Mouse (Mus musculus): ENCODE results near the gene Pla2g3. TPM values are rescaled to one million over a fixed set of nuclear protein-coding genes. Genes with fewer than 3 reads are reported as not detected.
A peak's percentile ranks its signal among the peaks of the same experiment; 100 is the strongest.

Pla2g3 gene
- polyA plus RNA-seq, 1 experiment, result 0.62 TPM

GRCm38 (mm10) chr11:3534956-3535355 lies 46.9 kb downstream of the Pla2g3 start:
- no peaks in the 10 kb centered on the region for H3K27me3 ChIP-seq (ENCODE audit: control insufficient read depth, insufficient read depth, insufficient read length)
- TF ChIP-seq MYOG (IDR thresholded peaks at IDR 0.05; ENCODE audit: control insufficient read depth in 1 of 3, insufficient read depth in 1 of 3, insufficient read length in 2 of 3, low read depth in 2 of 3) (peak in 1 of 3 experiments; percentile 36), TCF12 (IDR thresholded peaks at IDR 0.05; ENCODE audit: insufficient read depth, poor library complexity, severe bottlenecking) (no peak)
- peaks cover 24% of the 10 kb centered on the region for H3K36me3 ChIP-seq (ENCODE audit: control insufficient read depth, insufficient read depth)
- H3K79me2 ChIP-seq (ENCODE audit: control insufficient read depth, insufficient read depth), result peaks cover 32% of the 10 kb centered on the region
- H3K4me3 ChIP-seq, result peak overlapping the region; percentile 80
- H3ac ChIP-seq (ENCODE audit: control insufficient read depth, insufficient read length), result no peak overlapping the region
- peak overlapping the region; percentile 95 for H3K4me2 ChIP-seq (ENCODE audit: low read depth)

- Histone ChIP-seq H3K4me3 (peak overlapping the region; percentile 80), H3K27me3 (ENCODE audit: control insufficient read depth, insufficient read depth, insufficient read length) (no peaks in the 10 kb centered on the region), H3K36me3 (ENCODE audit: control insufficient read depth, insufficient read depth) (peaks cover 20% of the 10 kb centered on the region), H3K4me2 (ENCODE audit: low read depth) (peak overlapping the region; percentile 95), H3K79me2 (ENCODE audit: control insufficient read depth, insufficient read depth) (peaks cover 32% of the 10 kb centered on the region), H3ac (ENCODE audit: control insufficient read depth, insufficient read length) (peak overlapping the region; percentile 5)
- peak; percentile 90 for TF ChIP-seq POLR2AphosphoS2 (IDR thresholded peaks at IDR 0.05; ENCODE audit: insufficient read length, low read depth)
- no peak for TF ChIP-seq USF1 (IDR thresholded peaks at IDR 0.05; ENCODE audit: low read depth)
- no peak for TF ChIP-seq TCF3 (IDR thresholded peaks at IDR 0.05; ENCODE audit: insufficient read length, low read depth)
- peak; percentile 99 for TF ChIP-seq SRF (IDR thresholded peaks at IDR 0.05; ENCODE audit: control insufficient read depth, insufficient read length, low read depth)
- TF ChIP-seq CEBPB (IDR thresholded peaks at IDR 0.05; ENCODE audit: insufficient read depth, poor library complexity, severe bottlenecking), result no peak
- TF ChIP-seq POLR2A (IDR thresholded peaks at IDR 0.05; ENCODE audit: insufficient read length, low read depth), result peak; percentile 80
- no peak for TF ChIP-seq REST (IDR thresholded peaks at IDR 0.05; ENCODE audit: insufficient read depth, insufficient read length)
- peak in 1 of 3 experiments; percentile 61 for TF ChIP-seq MYOD1 (IDR thresholded peaks at IDR 0.05; ENCODE audit: control insufficient read depth in 1 of 3, insufficient read length in 2 of 3, low read depth in 2 of 3)
- TF ChIP-seq MYOG (IDR thresholded peaks at IDR 0.05; ENCODE audit: control insufficient read depth in 1 of 3, insufficient read depth in 1 of 3, insufficient read length in 2 of 3, low read depth in 2 of 3), result peak in 2 of 3 experiments; percentile 38 to 68
- TF ChIP-seq TCF12 (IDR thresholded peaks at IDR 0.05; ENCODE audit: insufficient read depth, poor library complexity, severe bottlenecking), result no peak
- TF ChIP-seq MAX (IDR thresholded peaks at IDR 0.05; ENCODE audit: low read depth), result no peak
- TF ChIP-seq E2F4 (IDR thresholded peaks at IDR 0.05; ENCODE audit: insufficient read depth), result no peak
These were observed 47.4 kb downstream of the Pla2g3 start for GRCm38 (mm10) chr11:3535406-3535986.

- Histone ChIP-seq H3K36me3 (ENCODE audit: control insufficient read depth, insufficient read depth) (peaks cover 14% of the 10 kb centered on the region), H3ac (ENCODE audit: control insufficient read depth, insufficient read length) (peak overlapping the region; percentile 5), H3K79me2 (ENCODE audit: control insufficient read depth, insufficient read depth) (peaks cover 32% of the 10 kb centered on the region), H3K27me3 (ENCODE audit: control insufficient read depth, insufficient read depth, insufficient read length) (no peaks in the 10 kb centered on the region), H3K4me3 (peak overlapping the region; percentile 80), H3K4me2 (ENCODE audit: low read depth) (peak overlapping the region; percentile 95)
- TF ChIP-seq MYOD1 (IDR thresholded peaks at IDR 0.05; ENCODE audit: control insufficient read depth in 1 of 3, insufficient read length in 2 of 3, low read depth in 2 of 3) (no peak), POLR2AphosphoS2 (IDR thresholded peaks at IDR 0.05; ENCODE audit: insufficient read length, low read depth) (no peak), POLR2A (IDR thresholded peaks at IDR 0.05; ENCODE audit: insufficient read length, low read depth) (no peak), TCF12 (IDR thresholded peaks at IDR 0.05; ENCODE audit: insufficient read depth, poor library complexity, severe bottlenecking) (no peak), CEBPB (IDR thresholded peaks at IDR 0.05; ENCODE audit: insufficient read depth, poor library complexity, severe bottlenecking) (no peak), MYOG (IDR thresholded peaks at IDR 0.05; ENCODE audit: control insufficient read depth in 1 of 3, insufficient read depth in 1 of 3, insufficient read length in 2 of 3, low read depth in 2 of 3) (no peak), USF1 (IDR thresholded peaks at IDR 0.05; ENCODE audit: low read depth) (no peak), REST (IDR thresholded peaks at IDR 0.05; ENCODE audit: insufficient read depth, insufficient read length) (no peak), TCF3 (IDR thresholded peaks at IDR 0.05; ENCODE audit: insufficient read length, low read depth) (no peak), MAX (IDR thresholded peaks at IDR 0.05; ENCODE audit: low read depth) (no peak), SRF (IDR thresholded peaks at IDR 0.05; ENCODE audit: control insufficient read depth, insufficient read length, low read depth) (no peak), E2F4 (IDR thresholded peaks at IDR 0.05; ENCODE audit: insufficient read depth) (no peak)
These were observed 48.0 kb downstream of the Pla2g3 start for GRCm38 (mm10) chr11:3536082-3536481.

- no peaks in the 10 kb centered on the region for H3K27me3 ChIP-seq (ENCODE audit: control insufficient read depth, insufficient read depth, insufficient read length)
- H3ac ChIP-seq (ENCODE audit: control insufficient read depth, insufficient read length), result no peak overlapping the region
- peaks cover 10% of the 10 kb centered on the region for H3K36me3 ChIP-seq (ENCODE audit: control insufficient read depth, insufficient read depth)
- peak overlapping the region; percentile 80 for H3K4me3 ChIP-seq
- TF ChIP-seq SRF (IDR thresholded peaks at IDR 0.05; ENCODE audit: control insufficient read depth, insufficient read length, low read depth) (no peak), USF1 (IDR thresholded peaks at IDR 0.05; ENCODE audit: low read depth) (no peak), TCF12 (IDR thresholded peaks at IDR 0.05; ENCODE audit: insufficient read depth, poor library complexity, severe bottlenecking) (no peak), MYOD1 (IDR thresholded peaks at IDR 0.05; ENCODE audit: control insufficient read depth in 1 of 3, insufficient read length in 2 of 3, low read depth in 2 of 3) (peak in 2 of 3 experiments; percentile 40 to 68), MAX (IDR thresholded peaks at IDR 0.05; ENCODE audit: low read depth) (no peak), TCF3 (IDR thresholded peaks at IDR 0.05; ENCODE audit: insufficient read length, low read depth) (no peak), POLR2A (IDR thresholded peaks at IDR 0.05; ENCODE audit: insufficient read length, low read depth) (peak; percentile 13), REST (IDR thresholded peaks at IDR 0.05; ENCODE audit: insufficient read depth, insufficient read length) (no peak), CEBPB (IDR thresholded peaks at IDR 0.05; ENCODE audit: insufficient read depth, poor library complexity, severe bottlenecking) (no peak), MYOG (IDR thresholded peaks at IDR 0.05; ENCODE audit: control insufficient read depth in 1 of 3, insufficient read depth in 1 of 3, insufficient read length in 2 of 3, low read depth in 2 of 3) (peak in 1 of 3 experiments; percentile 74), POLR2AphosphoS2 (IDR thresholded peaks at IDR 0.05; ENCODE audit: insufficient read length, low read depth) (peak; percentile 5), E2F4 (IDR thresholded peaks at IDR 0.05; ENCODE audit: insufficient read depth) (no peak)
- H3K79me2 ChIP-seq (ENCODE audit: control insufficient read depth, insufficient read depth), result peaks cover 32% of the 10 kb centered on the region
- H3K4me2 ChIP-seq (ENCODE audit: low read depth), result peak overlapping the region; percentile 95
These were observed 48.8 kb downstream of the Pla2g3 start for GRCm38 (mm10) chr11:3536745-3537333.

Measured in myocyte (in vitro differentiated cells).